Mouse (Mus musculus) forelimb bud, embryonic 11.5 days (tissue): ENCODE data around the gene Slc39a11.

Source experiments
- DNase-seq: peaks from one replicate; pipeline ENCODE4 v3.0.0-alpha.2; 2012; ENCODE audit warnings: low read depth, low spot score

Slc39a11 gene

GRCm38 (mm10) chr11:113633398-113633797, 16.5 kb downstream of the Slc39a11 start:
- no peak for DNase-seq

- no peak for DNase-seq
Observed at GRCm38 (mm10) chr11:113632303-113632702, 17.6 kb downstream of the Slc39a11 start.

- no peak for DNase-seq
Observed at GRCm38 (mm10) chr11:113631862-113632261, 18.0 kb downstream of the Slc39a11 start.

GRCm38 (mm10) chr11:113631302-113631701, 18.6 kb downstream of the Slc39a11 start:
- DNase-seq, result no peak

- no peak for DNase-seq
Observed at GRCm38 (mm10) chr11:113630642-113631041, 19.2 kb downstream of the Slc39a11 start.

- no peak for DNase-seq
Observed at GRCm38 (mm10) chr11:113627785-113628184, 22.1 kb downstream of the Slc39a11 start.

- DNase-seq, result no peak
Observed at GRCm38 (mm10) chr11:113625437-113625836, 24.4 kb downstream of the Slc39a11 start.

- DNase-seq, result no peak
Observed at GRCm38 (mm10) chr11:113622028-113622427, 27.9 kb downstream of the Slc39a11 start.

- DNase-seq, result no peak
Observed at GRCm38 (mm10) chr11:113621001-113621400, 28.9 kb downstream of the Slc39a11 start.

- no peak for DNase-seq
Observed at GRCm38 (mm10) chr11:113619420-113620080, 30.3 kb downstream of the Slc39a11 start.

- peak; percentile 51 for DNase-seq
Observed at GRCm38 (mm10) chr11:113618672-113619419, 31.0 kb downstream of the Slc39a11 start, which contains the start of gene Sstr2. Gene Sstr2, plus strand, starts transcription at chr11:113619342.

- no peak for DNase-seq
Observed at GRCm38 (mm10) chr11:113618303-113618671, 31.6 kb downstream of the Slc39a11 start.

GRCm38 (mm10) chr11:113617132-113617911, 32.6 kb downstream of the Slc39a11 start:
- DNase-seq, result peak; percentile 66

GRCm38 (mm10) chr11:113614476-113614875, 35.4 kb downstream of the Slc39a11 start:
- no peak for DNase-seq

GRCm38 (mm10) chr11:113611664-113612611, 37.9 kb downstream of the Slc39a11 start:
- peak; percentile 66 for DNase-seq

- no peak for DNase-seq
Observed at GRCm38 (mm10) chr11:113611112-113611646, 38.7 kb downstream of the Slc39a11 start.

- DNase-seq, result no peak
Observed at GRCm38 (mm10) chr11:113610266-113610665, 39.6 kb downstream of the Slc39a11 start.

- no peak for DNase-seq
Observed at GRCm38 (mm10) chr11:113609581-113609980, 40.3 kb downstream of the Slc39a11 start.

- no peak for DNase-seq
Observed at GRCm38 (mm10) chr11:113607556-113607955, 42.3 kb downstream of the Slc39a11 start.

GRCm38 (mm10) chr11:113601616-113602343, 48.1 kb downstream of the Slc39a11 start:
- no peak for DNase-seq
